ENCODE assay signal across 11 mouse cellular contexts in genomic region chr17:36355343-36355742, GRCm38 (mm10). TPM values are rescaled to one million over a fixed set of nuclear protein-coding genes. Genes with fewer than 3 reads are reported as not detected.
DNase-seq lines count a peak whose midpoint lies in the region; ATAC-seq and TF ChIP-seq lines count a peak whose summit lies in the region.
"Not testable (repeated sequence)": the region's sequence is repeated elsewhere in the genome, so short reads cannot be mapped to it uniquely, and the experiment has no call there.
"Had no signal": no experiment of that assay in that cellular context is flagged by ENCODE, and none has a peak within 500 bp of the region (broad histone marks: within the 10 kb centered on the region; RNA-seq: fewer than 3 reads in every experiment).

No protein-coding gene starts in this region.

- H3K4me1 ChIP-seq in bone marrow, adult 2 months (ENCODE audit: control insufficient read depth, insufficient read depth, low read length); embryonic facial prominence, embryonic 14.5 days (ENCODE audit: control insufficient read depth, insufficient read depth, low read length); limb, embryonic 11.5 days (ENCODE audit: control insufficient read depth, insufficient read depth, low read length); testis, adult 2 months (ENCODE audit: control insufficient read depth, insufficient read depth, low read length): not testable (repeated sequence)

- H3K27me3 ChIP-seq in embryonic facial prominence, embryonic 14.5 days (replicated peaks; ENCODE audit: control insufficient read depth, insufficient read depth, low read length); limb, embryonic 11.5 days (ENCODE audit: control insufficient read depth, insufficient read depth, low read length); testis, adult 2 months (ENCODE audit: control insufficient read depth, insufficient read depth, low read length): not testable (repeated sequence)

- TF ChIP-seq CTCF in bone marrow, adult 2 months (IDR thresholded peaks at IDR 0.05; ENCODE audit: control insufficient read depth, insufficient read depth, low read length), result peak; percentile 35; the same call in 1 of the 2 replicates
- TF ChIP-seq CTCF in testis, adult 2 months (IDR thresholded peaks at IDR 0.05; ENCODE audit: control insufficient read depth, insufficient read depth, insufficient replicate concordance, low read depth, low read length), result peak; percentile 26; the same call in 1 of the 2 replicates

- not testable (repeated sequence) for H3K9ac ChIP-seq in embryonic facial prominence, embryonic 14.5 days (ENCODE audit: low read depth, low read length); limb, embryonic 11.5 days (ENCODE audit: low read length)

- not testable (repeated sequence) for H3K4me3 ChIP-seq in bone marrow, adult 2 months (replicated peaks; ENCODE audit: control insufficient read depth, low read depth, low read length); embryonic facial prominence, embryonic 14.5 days (ENCODE audit: low read depth, low read length); limb, embryonic 11.5 days (ENCODE audit: low read depth, low read length); testis, adult 2 months (ENCODE audit: control insufficient read depth, low read depth, low read length)

- H3K27ac ChIP-seq in bone marrow, adult 2 months (ENCODE audit: control insufficient read depth, insufficient read depth, low read depth, low read length, poor library complexity); embryonic facial prominence, embryonic 14.5 days (replicated peaks; ENCODE audit: low read depth, low read length); limb, embryonic 11.5 days (replicated peaks; ENCODE audit: low read depth, low read length); testis, adult 2 months (ENCODE audit: control insufficient read depth, insufficient read depth, low read depth, low read length): not testable (repeated sequence)

- DNase-seq in B cell, adult 2 months, result peak; percentile 21 to 27
- peak; percentile 76 for DNase-seq in embryonic facial prominence, embryonic 14.5 days (ENCODE audit: low spot score)
- DNase-seq in heart, adult 8-10 months (ENCODE audit: low spot score), result peak; percentile 46
- DNase-seq in kidney, postnatal 14 days, result peak; percentile 67
- peak; percentile 37 for DNase-seq in limb, embryonic 11.5 days (ENCODE audit: low spot score)
- DNase-seq in natural killer cell, adult 2 months (ENCODE audit: low spot score in 2 of 2), result peak; percentile 13 to 26

- TF ChIP-seq POLR2A in bone marrow, adult 2 months (IDR thresholded peaks at IDR 0.05; ENCODE audit: borderline replicate concordance, control insufficient read depth, low read depth, low read length); testis, adult 2 months (IDR thresholded peaks at IDR 0.05; ENCODE audit: control insufficient read depth, low read depth, low read length): not testable (repeated sequence)

- not testable (repeated sequence) for H3K9me3 ChIP-seq in embryonic facial prominence, embryonic 14.5 days (ENCODE audit: control insufficient read depth, low read length); limb, embryonic 11.5 days (ENCODE audit: control insufficient read depth, low read length)

- H3K4me2 ChIP-seq in embryonic facial prominence, embryonic 14.5 days (ENCODE audit: low read depth, low read length); limb, embryonic 11.5 days (ENCODE audit: low read depth, severe bottlenecking): not testable (repeated sequence)

- not testable (repeated sequence) for H3K36me3 ChIP-seq in embryonic facial prominence, embryonic 14.5 days (ENCODE audit: control insufficient read depth, insufficient read depth, low read length); limb, embryonic 11.5 days (ENCODE audit: control insufficient read depth, insufficient read depth, low read length); testis, adult 2 months (ENCODE audit: control insufficient read depth, insufficient read depth, low read length)

- not testable (repeated sequence) for ATAC-seq in embryonic facial prominence, embryonic 14.5 days (ENCODE audit: low read depth); limb, embryonic 11.5 days (ENCODE audit: insufficient number of reproducible peaks, low FRiP score, low TSS enrichment, low read depth)

RNA-seq across cellular contexts. Expression of gene H2-M10.3, which starts 12.9 kb away (rescaled TPM):
- polyA plus RNA-seq in bone marrow, adult 2 months (2011; ENCODE audit: insufficient read depth, insufficient read length, low replicate concordance, missing spikeins), result not detected in 2 replicates
- polyA plus RNA-seq in embryonic facial prominence, embryonic 14.5 days (2014; fragmentation: Nextera tagmentation; extraction: Ambion mirVana), result not detected in 2 replicates
- total RNA-seq in heart, adult 8-10 months (2022), result not detected
- not detected in 2 replicates for polyA plus RNA-seq in limb, embryonic 11.5 days (2014; fragmentation: Nextera tagmentation; extraction: Ambion mirVana)
- 0.12 and 0.16 TPM in 2 replicates for polyA plus RNA-seq in testis, adult 2 months (2012; rRNA removed)
- polyA plus RNA-seq: forebrain, embryonic 11.5 days; G1E; spleen, adult 2 months had no signal

RNA-seq across cellular contexts. Expression of gene H2-M10.1, which starts 29.4 kb away (rescaled TPM):
- polyA plus RNA-seq in bone marrow, adult 2 months (2011; ENCODE audit: insufficient read depth, insufficient read length, low replicate concordance, missing spikeins), result not detected in 2 replicates
- polyA plus RNA-seq in embryonic facial prominence, embryonic 14.5 days (2014; fragmentation: Nextera tagmentation; extraction: Ambion mirVana), result not detected in 2 replicates
- total RNA-seq in heart, adult 8-10 months (2022), result not detected
- polyA plus RNA-seq in limb, embryonic 11.5 days (2014; fragmentation: Nextera tagmentation; extraction: Ambion mirVana), result not detected in 2 replicates
- not detected in 2 replicates for polyA plus RNA-seq in testis, adult 2 months (2012; rRNA removed)
- total RNA-seq: G1E had no signal
- polyA plus RNA-seq: forebrain, embryonic 11.5 days; G1E; spleen, adult 2 months had no signal

Comparison
In these comparisons a context has a peak if more than half of its experiments do, and no peak if none do; other contexts are left out.
1. DNase-seq: peak in every context shown above with its lines; median percentile 76 in embryonic facial prominence, embryonic 14.5 days; 67 in kidney, postnatal 14 days; 46 in heart, adult 8-10 months; 37 in limb, embryonic 11.5 days; 24 in B cell, adult 2 months; 20 in natural killer cell, adult 2 months.